Mouse (Mus musculus): Measurements from ENCODE around the gene Ptpn1.

- no peak for TF ChIP-seq POLR2A (IDR thresholded peaks at IDR 0.05; ENCODE audit: borderline replicate concordance, extremely low read depth, insufficient read depth, insufficient read length, poor library complexity, severe bottlenecking)
- TF ChIP-seq CTCF (IDR thresholded peaks at IDR 0.05; ENCODE audit: borderline replicate concordance, extremely low read depth, insufficient read depth, insufficient read length), result no peak
These were observed 34.0 kb upstream of the Ptpn1 start for GRCm38 (mm10) chr2:167897896-167898295.
